Comparison of ENCODE assay signal across 14 mouse cellular contexts in the genomic region with DNA sequence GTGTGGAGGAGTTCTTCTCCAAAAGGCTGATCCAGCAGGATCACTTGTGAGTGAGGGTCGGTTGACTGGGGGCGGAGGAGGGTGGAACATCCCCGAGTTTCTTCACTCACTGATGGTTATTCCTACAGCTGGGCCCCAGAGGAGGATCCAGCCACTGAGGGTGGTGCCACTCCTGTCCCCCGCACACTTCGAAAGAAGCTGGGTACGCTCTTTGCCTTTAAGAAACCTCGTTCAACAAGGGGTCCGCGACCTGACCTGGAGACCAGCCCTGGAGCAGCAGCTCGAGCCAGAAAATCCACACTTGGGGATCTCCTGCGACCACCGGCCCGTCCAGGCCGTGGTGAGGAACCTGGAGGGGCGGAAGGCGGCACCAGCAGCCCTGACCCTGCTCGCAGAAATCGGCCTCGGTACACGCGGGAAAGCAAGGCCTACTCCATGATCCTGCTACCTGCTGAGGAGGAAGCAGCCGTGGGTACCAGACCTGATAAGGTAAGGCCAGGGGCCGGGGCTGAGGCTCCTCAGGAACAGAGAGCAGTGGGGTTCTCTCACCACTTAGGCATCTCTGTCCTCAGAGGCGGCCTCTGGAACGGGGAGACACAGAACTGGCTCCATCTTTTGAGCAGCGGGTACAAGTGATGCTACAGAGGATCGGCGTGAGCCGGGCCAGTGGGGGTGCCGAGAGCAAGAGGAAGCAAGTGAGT. TPM values are rescaled to one million over a fixed set of nuclear protein-coding genes. Genes with fewer than 3 reads are reported as not detected.
A peak's percentile ranks its signal among the peaks of the same experiment; 100 is the strongest.
DNase-seq lines count a peak whose midpoint lies in the region; ATAC-seq and TF ChIP-seq lines count a peak whose summit lies in the region.
"Had no signal": no experiment of that assay in that cellular context is flagged by ENCODE, and none has a peak within 500 bp of the region (broad histone marks: within the 10 kb centered on the region; RNA-seq: fewer than 3 reads in every experiment).

No protein-coding gene starts in this region.

- peaks cover 27% of the 10 kb centered on the region for H3K4me1 ChIP-seq in forebrain, embryonic 16.5 days (replicated peaks; ENCODE audit: control insufficient read depth, insufficient read depth, low read length)
- H3K4me1 ChIP-seq in midbrain, embryonic 11.5 days (ENCODE audit: control insufficient read depth, insufficient read depth, low read length) = peaks cover 18% of the 10 kb centered on the region
- H3K4me1 ChIP-seq in olfactory bulb, adult 2 months (ENCODE audit: control insufficient read depth, insufficient read depth, low read length) = peaks cover 23% of the 10 kb centered on the region

- H3K9me3 ChIP-seq in forebrain, embryonic 16.5 days (ENCODE audit: control insufficient read depth, low read length) = peaks cover 4% of the 10 kb centered on the region; the same call in 1 of the 2 replicates
- peaks cover 5% of the 10 kb centered on the region; the same call in 1 of the 2 replicates for H3K9me3 ChIP-seq in midbrain, embryonic 11.5 days (ENCODE audit: control insufficient read depth, low read length)
- H3K9me3 ChIP-seq: heart, embryonic 15.5 days; megakaryocyte, embryonic 14.5 days had no signal

- peak; percentile 41 for DNase-seq in testis, postnatal 10 days (ENCODE audit: low spot score)
- DNase-seq in testis, postnatal 14 days (ENCODE audit: low spot score) = no peak
- DNase-seq in midbrain, embryonic 11.5 days (ENCODE audit: low spot score, missing footprints) = no peak
- DNase-seq in gastrocnemius, postnatal 36 days = no peak
- DNase-seq in kidney, adult 9 months = no peak
- DNase-seq: adrenal gland, postnatal 36 days; kidney, adult 18-20 months; lung, embryonic 14.5 days had no signal

- H3K27me3 ChIP-seq in forebrain, embryonic 16.5 days (replicated peaks; ENCODE audit: control insufficient read depth, insufficient read depth, low read length) = no peaks in the 10 kb centered on the region
- peaks cover 2% of the 10 kb centered on the region; the same call in 1 of the 2 replicates for H3K27me3 ChIP-seq in midbrain, embryonic 11.5 days (ENCODE audit: control insufficient read depth, insufficient read depth, low read length)

- TF ChIP-seq CTCF in olfactory bulb, adult 2 months (IDR thresholded peaks at IDR 0.05; ENCODE audit: insufficient read depth, low read depth, low read length) = no peak

- no peak for TF ChIP-seq POLR2A in olfactory bulb, adult 2 months (IDR thresholded peaks at IDR 0.05; ENCODE audit: insufficient read depth, low read depth, low read length)

- no peak overlapping the region for H3K27ac ChIP-seq in forebrain, embryonic 16.5 days (ENCODE audit: low read length)
- no peak overlapping the region for H3K27ac ChIP-seq in midbrain, embryonic 11.5 days (ENCODE audit: low read depth, low read length)
- H3K27ac ChIP-seq in olfactory bulb, adult 2 months (ENCODE audit: insufficient read depth, low read depth, low read length) = no peak overlapping the region
- H3K27ac ChIP-seq: heart, embryonic 15.5 days; limb, embryonic 13.5 days had no signal

- intact Hi-C loops in gastrocnemius, postnatal 36 days (cut with DNase I) = no loop called here

- peak overlapping the region; percentile 84 for H3K9ac ChIP-seq in forebrain, embryonic 16.5 days (replicated peaks; ENCODE audit: low read depth, low read length)
- H3K9ac ChIP-seq in midbrain, embryonic 11.5 days (ENCODE audit: low read length) = no peak overlapping the region
- H3K9ac ChIP-seq: limb, embryonic 13.5 days; lung, embryonic 14.5 days had no signal

- peak overlapping the region; percentile 70 for H3K4me3 ChIP-seq in forebrain, embryonic 16.5 days (replicated peaks; ENCODE audit: low read length)
- peak overlapping the region; percentile 46; the same call in 1 of the 2 replicates for H3K4me3 ChIP-seq in midbrain, embryonic 11.5 days (ENCODE audit: low read depth, low read length)
- H3K4me3 ChIP-seq in olfactory bulb, adult 2 months (ENCODE audit: insufficient read depth, low read depth, low read length) = peak overlapping the region; percentile 65
- H3K4me3 ChIP-seq: megakaryocyte, embryonic 14.5 days had no signal

- H3K36me3 ChIP-seq in forebrain, embryonic 16.5 days (ENCODE audit: control insufficient read depth, insufficient read depth) = peaks cover 10% of the 10 kb centered on the region; the same call in 1 of the 2 replicates
- H3K36me3 ChIP-seq in midbrain, embryonic 11.5 days (ENCODE audit: control insufficient read depth, insufficient read depth, low read length) = peaks cover 5% of the 10 kb centered on the region; the same call in 1 of the 2 replicates

- WGBS in forebrain, embryonic 16.5 days = 81% methylated on average over 30 of the region's 30 CpGs
- WGBS in midbrain, embryonic 11.5 days = 78% methylated on average over 30 of the region's 30 CpGs
- WGBS in olfactory bulb, adult 2 months = 76% methylated on average over 30 of the region's 30 CpGs

- H3K4me2 ChIP-seq in forebrain, embryonic 16.5 days (ENCODE audit: low read length) = peak overlapping the region; percentile 80
- H3K4me2 ChIP-seq in midbrain, embryonic 11.5 days = peak overlapping the region; percentile 80; the same call in 1 of the 2 replicates

- ATAC-seq in forebrain, embryonic 16.5 days = no peak
- no peak for ATAC-seq in midbrain, embryonic 11.5 days (ENCODE audit: low FRiP score)

RNA-seq across cellular contexts. Expression of a gene that starts 5.7 kb away (rescaled TPM):
- polyA plus RNA-seq in forebrain, embryonic 16.5 days (2015; fragmentation: Nextera tagmentation; extraction: Ambion mirVana) = 105 and 106 TPM in 2 replicates
- 63.2 and 66.8 TPM in 2 replicates for polyA plus RNA-seq in midbrain, embryonic 11.5 days (2014; fragmentation: Nextera tagmentation; extraction: Ambion mirVana)
- not detected in 2 replicates for polyA plus RNA-seq in olfactory bulb, adult 2 months (2012; ENCODE audit: insufficient read depth, insufficient read length, low replicate concordance, missing spikeins)
- total RNA-seq in gastrocnemius, postnatal 36 days (2021) = 1 to 10 TPM; 6.6 to 6.7 TPM

RNA-seq across cellular contexts. Expression of a gene that starts 5.7 kb away (rescaled TPM):
- 45.4 and 50.0 TPM in 2 replicates for polyA plus RNA-seq in forebrain, embryonic 16.5 days (2015; fragmentation: Nextera tagmentation; extraction: Ambion mirVana)
- 22.2 and 26.2 TPM in 2 replicates for polyA plus RNA-seq in midbrain, embryonic 11.5 days (2014; fragmentation: Nextera tagmentation; extraction: Ambion mirVana)
- not detected in 2 replicates for polyA plus RNA-seq in olfactory bulb, adult 2 months (2012; ENCODE audit: insufficient read depth, insufficient read length, low replicate concordance, missing spikeins)
- total RNA-seq in gastrocnemius, postnatal 36 days (2021) = 1 to 10 TPM; 4.7 to 6.7 TPM

RNA-seq across cellular contexts. Expression of a gene that starts 9.2 kb away (rescaled TPM):
- polyA plus RNA-seq in forebrain, embryonic 16.5 days (2015; fragmentation: Nextera tagmentation; extraction: Ambion mirVana) = 9.5 and 12.7 TPM in 2 replicates
- 2.1 and 3.3 TPM in 2 replicates for polyA plus RNA-seq in midbrain, embryonic 11.5 days (2014; fragmentation: Nextera tagmentation; extraction: Ambion mirVana)
- polyA plus RNA-seq in olfactory bulb, adult 2 months (2012; ENCODE audit: insufficient read depth, insufficient read length, low replicate concordance, missing spikeins) = 218 TPM in 1 of 2 replicates, not detected in the other
- 1 to 10 TPM in 1 of 2 experiments, not detected in 1; 1.1 TPM for total RNA-seq in gastrocnemius, postnatal 36 days (2021)

RNA-seq across cellular contexts. Expression of a gene that starts 12.2 kb away (rescaled TPM):
- polyA plus RNA-seq in forebrain, embryonic 16.5 days (2015; fragmentation: Nextera tagmentation; extraction: Ambion mirVana) = 0.22 and 0.32 TPM in 2 replicates
- not detected in 2 replicates for polyA plus RNA-seq in midbrain, embryonic 11.5 days (2014; fragmentation: Nextera tagmentation; extraction: Ambion mirVana)
- polyA plus RNA-seq in olfactory bulb, adult 2 months (2012; ENCODE audit: insufficient read depth, insufficient read length, low replicate concordance, missing spikeins) = not detected in 2 replicates
- total RNA-seq in gastrocnemius, postnatal 36 days (2021) = not detected
- total RNA-seq: adrenal gland, postnatal 36 days; gastrocnemius, postnatal 4 days had no signal
- polyA plus RNA-seq: heart, embryonic 15.5 days; limb, embryonic 13.5 days; lung, embryonic 14.5 days had no signal

RNA-seq across cellular contexts. Expression of a gene that starts 12.8 kb away (rescaled TPM):
- 16.3 and 19.6 TPM in 2 replicates for polyA plus RNA-seq in forebrain, embryonic 16.5 days (2015; fragmentation: Nextera tagmentation; extraction: Ambion mirVana)
- polyA plus RNA-seq in midbrain, embryonic 11.5 days (2014; fragmentation: Nextera tagmentation; extraction: Ambion mirVana) = 33.7 and 33.9 TPM in 2 replicates
- polyA plus RNA-seq in olfactory bulb, adult 2 months (2012; ENCODE audit: insufficient read depth, insufficient read length, low replicate concordance, missing spikeins) = not detected in 2 replicates
- 1 to 10 TPM in 1 of 2 experiments, under 1 TPM in 1; 0.48 to 1.2 TPM for total RNA-seq in gastrocnemius, postnatal 36 days (2021)

Comparison
In these comparisons a context has a peak if more than half of its experiments do, and no peak if none do; other contexts are left out.
1. RNA of a gene that starts 5.7 kb away (polyA plus RNA-seq): 45.4 to 50.0 TPM in forebrain, embryonic 16.5 days and 22.2 to 26.2 TPM in midbrain, embryonic 11.5 days; not detected in olfactory bulb, adult 2 months; every median in the first group is over 10 times any median in the second.
2. Peak in every context shown above with its lines, with median percentiles within 50 percentile points of each other: H3K4me3 ChIP-seq.